Mouse (Mus musculus) stomach, postnatal 0 days (tissue): ENCODE data around the gene Nmt1.

Source experiments
- CTCF ChIP-seq: IDR thresholded peaks from 2 replicates; pipeline ENCODE4 v1.5.1; 2016; ENCODE audit warnings: antibody characterized with exemption, low read depth, mild to moderate bottlenecking, moderate library complexity
- EP300 ChIP-seq: optimal IDR thresholded peaks from 2 replicates; pipeline ENCODE3; 2016; ENCODE audit warnings: antibody characterized with exemption

GRCm38 (mm10) chr11:103068884-103069283, 40.9 kb downstream of the Nmt1 start:
- TF ChIP-seq CTCF: no peak
- no peak for TF ChIP-seq EP300
